Mouse (Mus musculus) heart, adult 2 months (tissue): ENCODE data around the gene Mfsd4a.

Experiments used
- CTCF ChIP-seq: fragments of 200-600 bp; IDR thresholded peaks from 2 replicates; pipeline ENCODE4 v1.8.1; 2022; ENCODE audit warnings: antibody characterized with exemption, mild to moderate bottlenecking, moderate library complexity
- POLR2A ChIP-seq: fragments of 200-500 bp; IDR thresholded peaks from 2 replicates; pipeline ENCODE4 v1.6.1; 2011; ENCODE audit warnings: mild to moderate bottlenecking, low read depth, low read length, control low read depth; ENCODE audit not compliant: insufficient read depth

GRCm38 (mm10) chr1:131990083-131990760, 77.6 kb downstream of the Mfsd4a start:
- no peak for TF ChIP-seq POLR2A
- no peak for TF ChIP-seq CTCF
